Comparison of ENCODE assay signal across 8 mouse cellular contexts in the genomic region with DNA sequence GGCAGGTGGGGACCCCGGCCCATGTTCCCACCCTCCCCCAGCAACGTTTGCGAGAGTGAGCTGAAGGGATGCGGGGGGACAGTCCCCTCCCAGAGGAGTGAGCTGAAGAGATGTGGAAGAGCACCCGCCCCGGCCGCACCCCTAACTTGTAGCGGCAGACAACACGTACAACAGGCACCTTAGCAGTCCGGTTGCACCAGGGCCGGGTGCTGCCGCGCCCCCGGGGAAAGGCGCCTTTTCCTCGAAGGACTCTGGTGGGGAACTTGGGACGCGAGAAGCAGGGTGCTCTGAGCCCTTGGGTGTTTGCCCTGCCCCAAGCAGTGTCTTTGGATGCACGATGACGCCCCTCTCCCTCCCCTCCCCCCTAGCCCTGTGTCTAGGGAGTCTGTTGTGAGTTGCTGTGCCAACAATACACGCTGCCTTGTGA. TPM values are rescaled to one million over a fixed set of nuclear protein-coding genes. Genes with fewer than 3 reads are reported as not detected.
DNase-seq lines count a peak whose midpoint lies in the region; ATAC-seq and TF ChIP-seq lines count a peak whose summit lies in the region.

No protein-coding gene starts in this region.

- POLR2A ChIA-PET in Patski (lab: Charles Lee): no interaction called here

- no peak for TF ChIP-seq CTCF in Patski (IDR thresholded peaks at IDR 0.05)

- peaks cover 3% of the 10 kb centered on the region; the same call in 1 of the 2 replicates for H3K36me3 ChIP-seq in forebrain, embryonic 11.5 days (ENCODE audit: control insufficient read depth, insufficient read depth, low read length)
- H3K36me3 ChIP-seq in kidney, embryonic 16.5 days (ENCODE audit: insufficient read depth, low read length): peaks cover 15% of the 10 kb centered on the region
- 0 out of 2 replicates have a peak, but pooled peaks cover 6% of the 10 kb centered on the region for H3K36me3 ChIP-seq in stomach, embryonic 15.5 days

- peak overlapping the region; percentile 91 for H3K27ac ChIP-seq in forebrain, embryonic 11.5 days (ENCODE audit: low read depth, low read length)
- peak overlapping the region; percentile 99 for H3K27ac ChIP-seq in kidney, embryonic 16.5 days (ENCODE audit: low read length)
- peak overlapping the region; percentile 100 for H3K27ac ChIP-seq in stomach, embryonic 15.5 days

- peak overlapping the region; percentile 68 for H3K4me3 ChIP-seq in forebrain, embryonic 11.5 days (ENCODE audit: low read depth, low read length)
- peak overlapping the region; percentile 81 for H3K4me3 ChIP-seq in kidney, embryonic 16.5 days (ENCODE audit: low read length)
- peak overlapping the region; percentile 87 for H3K4me3 ChIP-seq in stomach, embryonic 15.5 days (replicated peaks)

- CTCF ChIA-PET in Patski (lab: Charles Lee): interaction anchor here (1.2 kb wide), 1 partner anchor 93 kb away, joined by 3 read pairs; no protein-coding TSS in a partner anchor

- H3K9me3 ChIP-seq in forebrain, embryonic 11.5 days (ENCODE audit: control insufficient read depth, low read length): no peaks in the 10 kb centered on the region
- H3K9me3 ChIP-seq in kidney, embryonic 16.5 days (ENCODE audit: low read length): no peaks in the 10 kb centered on the region; the same call in 1 of the 2 replicates
- no peaks in the 10 kb centered on the region for H3K9me3 ChIP-seq in stomach, embryonic 15.5 days

- peak; percentile 47 for DNase-seq in kidney, adult 18-20 months
- no peak for DNase-seq in kidney, postnatal 14 days
- DNase-seq in Patski (ENCODE audit: low read depth, low spot score): no peak
- DNase-seq in forebrain, embryonic 11.5 days (ENCODE audit: low spot score): peak; percentile 74
- DNase-seq in lung, postnatal 4 days: peak; percentile 44 to 50
- DNase-seq in ovary, postnatal 36 days (ENCODE audit: low spot score): no peak

- 1% methylated on average over 21 of the region's 21 CpGs for WGBS in forebrain, embryonic 11.5 days
- 1% methylated on average over 20 of the region's 21 CpGs for WGBS in kidney, embryonic 16.5 days
- 0% methylated on average over 21 of the region's 21 CpGs for WGBS in stomach, embryonic 15.5 days

- H3K9ac ChIP-seq in forebrain, embryonic 11.5 days (ENCODE audit: low read length): peak overlapping the region; percentile 96
- H3K9ac ChIP-seq in kidney, embryonic 16.5 days (replicated peaks; ENCODE audit: low read length): peak overlapping the region; percentile 93
- H3K9ac ChIP-seq in stomach, embryonic 15.5 days: peak overlapping the region; percentile 91

- in situ Hi-C loops in Patski (cut with MboI; ENCODE audit: low pct_unique_long_range_greater_than_20kb): no loop called here

- ATAC-seq in Patski: peak; percentile 48
- peak; percentile 37 for ATAC-seq in forebrain, embryonic 11.5 days (replicated peaks; ENCODE audit: low FRiP score)
- ATAC-seq in kidney, embryonic 16.5 days (ENCODE audit: low FRiP score, low TSS enrichment): peak; percentile 39
- ATAC-seq in stomach, embryonic 15.5 days (ENCODE audit: insufficient read depth, low FRiP score, low read depth): peak; percentile 44; the same call in 1 of the 2 replicates

- H3K4me1 ChIP-seq in forebrain, embryonic 11.5 days (replicated peaks; ENCODE audit: control insufficient read depth, insufficient read depth, low read length): peaks cover 5% of the 10 kb centered on the region; the same call in 1 of the 2 replicates
- H3K4me1 ChIP-seq in kidney, embryonic 16.5 days (ENCODE audit: insufficient read depth, low read length): peaks cover 7% of the 10 kb centered on the region; the same call in 1 of the 2 replicates
- peaks cover 17% of the 10 kb centered on the region for H3K4me1 ChIP-seq in stomach, embryonic 15.5 days

- H3K4me2 ChIP-seq in forebrain, embryonic 11.5 days (ENCODE audit: low read depth, low read length, severe bottlenecking): peak overlapping the region; percentile 85
- H3K4me2 ChIP-seq in kidney, embryonic 16.5 days (replicated peaks; ENCODE audit: low read depth, low read length): peak overlapping the region; percentile 95
- H3K4me2 ChIP-seq in stomach, embryonic 15.5 days: peak overlapping the region; percentile 82

- no peaks in the 10 kb centered on the region for H3K27me3 ChIP-seq in Patski
- no peaks in the 10 kb centered on the region for H3K27me3 ChIP-seq in forebrain, embryonic 11.5 days (ENCODE audit: control insufficient read depth, insufficient read depth, low read length)
- H3K27me3 ChIP-seq in kidney, embryonic 16.5 days (ENCODE audit: insufficient read depth, low read length): no peaks in the 10 kb centered on the region
- H3K27me3 ChIP-seq in stomach, embryonic 15.5 days (replicated peaks): no peaks in the 10 kb centered on the region

RNA-seq across cellular contexts. Expression of gene A930033H14Rik, which starts 0.6 kb away (rescaled TPM):
- polyA plus RNA-seq in Patski (2021): 6.8 TPM
- 1.4 and 1.9 TPM in 2 replicates for polyA plus RNA-seq in forebrain, embryonic 11.5 days (2014; fragmentation: Nextera tagmentation; extraction: Ambion mirVana)
- polyA plus RNA-seq in kidney, embryonic 16.5 days (2015; fragmentation: Nextera tagmentation; extraction: Ambion mirVana): 2.2 and 2.3 TPM in 2 replicates
- 2.7 TPM in 2 replicates for polyA plus RNA-seq in stomach, embryonic 15.5 days (2015; fragmentation: Nextera tagmentation; extraction: Ambion mirVana)

Comparison
In these comparisons a context has a peak if more than half of its experiments do, and no peak if none do; other contexts are left out.
1. DNase-seq: peak in kidney, adult 18-20 months (single experiment), forebrain, embryonic 11.5 days (single experiment) and lung, postnatal 4 days (2 of 2); none in kidney, postnatal 14 days (single experiment), Patski (single experiment) and ovary, postnatal 36 days (single experiment).
2. Peak in every context shown above with its lines, with median percentiles within 50 percentile points of each other: ATAC-seq, H3K27ac ChIP-seq, H3K4me2 ChIP-seq, H3K4me3 ChIP-seq and H3K9ac ChIP-seq.